Mouse (Mus musculus) CD4-positive, CD25-positive, alpha-beta regulatory T cell, adult 9 weeks (primary cell): Measurements from ENCODE around the gene 2310003L06Rik. TPM values are rescaled to one million over a fixed set of nuclear protein-coding genes. Genes with fewer than 3 reads are reported as not detected.

Experiments used
- polyA plus RNA-seq: library from polyadenylated mRNA; unstranded; fragments of 100-300 nt; shearing (Covaris generic); gene quantifications from one replicate; pipeline ENCODE4 v1.2.1, GENCODE M21; 2017

Gene 2310003L06Rik
- not detected for polyA plus RNA-seq

DNA sequence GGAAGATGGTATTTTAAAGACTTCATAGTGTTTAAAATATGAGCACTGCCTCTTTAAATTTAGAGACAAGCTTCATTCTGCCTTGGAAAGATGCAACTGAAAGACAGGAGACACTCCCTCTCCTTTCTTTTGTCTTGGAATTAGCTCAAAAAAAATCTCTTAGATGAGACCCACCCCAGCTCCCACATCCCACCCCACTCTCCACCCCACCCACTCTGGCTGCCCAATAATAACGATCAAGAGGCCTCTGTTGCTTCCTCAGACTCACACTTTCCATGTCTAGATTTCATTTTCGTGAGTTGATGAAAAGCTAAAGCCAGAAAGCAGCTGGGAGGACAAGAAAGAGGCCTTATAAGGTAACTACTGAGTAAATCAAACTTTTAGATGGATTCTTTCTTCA lies at the start of gene 2310003L06Rik, which contains the start of gene Gm28434:
Gene 2310003L06Rik, plus strand, starts transcription at position 259 of the 400 bp plus-strand sequence.
Gene Gm28434, plus strand, starts transcription at position 317 of the 400 bp plus-strand sequence.

DNA sequence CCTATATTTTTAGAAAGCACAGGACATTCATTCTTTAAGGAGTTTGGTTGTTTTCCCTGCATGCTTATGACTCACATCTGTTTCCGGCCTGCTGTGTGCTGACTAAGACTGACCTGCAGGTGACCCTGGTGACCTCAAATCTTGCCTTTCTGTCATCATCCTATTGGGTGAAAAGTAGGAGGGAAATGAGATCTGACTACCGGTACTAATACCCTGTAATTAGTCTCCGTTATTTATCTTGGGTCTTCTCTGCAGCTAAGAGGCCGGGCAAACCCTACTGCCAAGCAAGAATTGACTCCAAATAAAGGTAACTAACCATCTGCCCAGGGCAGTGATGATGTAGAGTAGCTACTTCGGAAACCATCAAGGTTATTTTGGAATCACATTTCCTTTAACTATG lies 43.9 kb upstream of the 2310003L06Rik start, which contains the start of gene Csn3:
Gene Csn3, plus strand, starts transcription at position 208 of the 400 bp plus-strand sequence.

DNA sequence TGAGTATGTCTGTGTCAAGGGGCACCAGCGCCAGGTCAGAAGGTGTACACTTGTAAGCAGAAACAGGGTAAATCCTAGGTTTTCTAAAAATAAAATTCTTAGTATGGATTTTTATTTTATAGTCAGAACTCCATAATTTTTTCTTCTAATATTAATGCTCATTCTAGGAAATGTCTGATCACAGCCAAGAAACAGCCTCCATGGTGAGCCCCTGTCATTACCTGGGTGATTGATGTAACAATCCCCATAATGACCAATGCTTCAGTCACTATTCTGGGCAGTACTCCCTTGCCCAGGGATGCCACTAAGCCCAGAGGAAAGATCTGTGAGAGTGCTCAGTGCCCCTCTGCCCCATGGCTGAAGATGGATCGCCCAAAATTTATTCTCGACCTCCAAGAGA lies 9.9 kb downstream of the 2310003L06Rik start, which contains the start of gene Cabs1:
Gene Cabs1, plus strand, starts transcription at position 301 of the 400 bp plus-strand sequence.

DNA sequence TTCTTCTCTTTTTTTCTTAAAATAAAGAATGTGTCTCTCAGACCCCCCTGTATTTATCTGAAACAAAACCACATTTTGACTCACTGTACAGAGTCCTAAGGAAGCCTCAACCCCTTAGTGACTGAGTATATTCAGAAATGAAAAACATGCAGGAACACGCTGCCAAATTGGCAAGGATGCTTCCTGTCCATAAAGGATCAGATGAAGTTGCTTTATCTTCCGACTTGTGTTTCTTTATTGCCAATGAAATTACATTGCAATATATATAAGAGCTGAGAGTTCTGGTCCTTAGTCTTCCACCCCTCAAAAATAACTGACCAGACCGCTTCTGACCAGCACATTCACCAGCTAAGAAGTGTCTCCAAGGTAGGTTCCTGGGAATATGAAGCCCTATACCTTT lies 33.0 kb downstream of the 2310003L06Rik start, which contains the start of gene Smr3a:
Gene Smr3a, plus strand, starts transcription at position 301 of the 400 bp plus-strand sequence.

Other genes with a start within 250 kb of the 2310003L06Rik start
- not detected for gene Csn1s2a, start 194.9 kb upstream of the 2310003L06Rik start, polyA plus RNA-seq
- not detected for gene Csn1s2b, start 161.4 kb upstream of the 2310003L06Rik start, polyA plus RNA-seq
- gene Prr27, start 143.8 kb upstream of the 2310003L06Rik start, polyA plus RNA-seq = not detected
- not detected for gene Odam, start 84.4 kb upstream of the 2310003L06Rik start, polyA plus RNA-seq
- not detected for gene Csn3, start 43.9 kb upstream of the 2310003L06Rik start, polyA plus RNA-seq
- gene Gm28434, start 58 bp downstream of the 2310003L06Rik start, polyA plus RNA-seq = not detected
- not detected for gene Cabs1, start 10.0 kb downstream of the 2310003L06Rik start, polyA plus RNA-seq
- gene Smr3a, start 33.1 kb downstream of the 2310003L06Rik start, polyA plus RNA-seq = not detected
- gene Smr2, start 117.1 kb downstream of the 2310003L06Rik start, polyA plus RNA-seq = not detected
- gene Gm11116, start 142.1 kb downstream of the 2310003L06Rik start, polyA plus RNA-seq = not detected
- not detected for gene Gm11115, start 184.6 kb downstream of the 2310003L06Rik start, polyA plus RNA-seq